Mouse (Mus musculus) lung, postnatal 0 days (tissue): ENCODE data around the gene Capn5.

Source experiments
- CTCF ChIP-seq: IDR thresholded peaks from 2 replicates; pipeline ENCODE4 v1.5.1; 2016; ENCODE audit warnings: antibody characterized with exemption, mild to moderate bottlenecking
- EP300 ChIP-seq: IDR thresholded peaks from 2 replicates; pipeline ENCODE4 v1.6.1; 2016; ENCODE audit warnings: antibody characterized with exemption, mild to moderate bottlenecking, control low read depth

DNA sequence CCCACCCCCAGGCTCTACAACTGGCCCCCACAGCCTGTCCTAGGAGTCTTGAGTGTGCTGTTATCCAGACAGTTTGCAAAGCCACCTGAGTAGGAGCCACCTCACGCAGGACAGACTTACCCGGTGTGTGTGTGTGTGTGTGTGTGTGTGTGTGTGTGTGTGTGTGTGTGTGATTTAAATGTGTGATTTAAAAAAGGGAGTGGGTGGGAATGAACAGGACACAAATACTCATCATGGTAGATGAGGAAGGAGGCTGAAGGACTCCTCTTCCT is 58.2 kb downstream of the Capn5 start:
- no peak for TF ChIP-seq CTCF
- TF ChIP-seq EP300: no peak
